Mouse (Mus musculus) ES-Bruce4 (cell line): Measurements from ENCODE around the gene Tcp11l2. TPM values are rescaled to one million over a fixed set of nuclear protein-coding genes. Genes with fewer than 3 reads are reported as not detected.

Source experiments
- H3K27ac ChIP-seq: 2 replicates; pipeline ENCODE4 v1.5.1; 2012; ENCODE audit warnings: low read length, inconsistent platforms; ENCODE audit not compliant: insufficient read depth
- H3K27me3 ChIP-seq: 2 replicates; pipeline ENCODE4 v1.6.1; 2012; ENCODE audit warnings: mild to moderate bottlenecking, low read length, inconsistent platforms; ENCODE audit not compliant: control insufficient read depth, poor library complexity, insufficient read depth, severe bottlenecking
- H3K36me3 ChIP-seq: 2 replicates; pipeline ENCODE4 v1.6.1; 2012; ENCODE audit warnings: inconsistent platforms, mild to moderate bottlenecking, low read length, moderate library complexity; ENCODE audit not compliant: control insufficient read depth, poor library complexity, insufficient read depth, severe bottlenecking
- H3K4me1 ChIP-seq: one replicate; pipeline ENCODE4 v1.8.1; 2011; ENCODE audit warnings: low read length; ENCODE audit not compliant: control insufficient read depth, insufficient read depth
- H3K4me3 ChIP-seq: 2 replicates; pipeline ENCODE4 v1.5.1; 2011; ENCODE audit warnings: low read depth, mild to moderate bottlenecking, low read length
- H3K9ac ChIP-seq: 2 replicates; pipeline ENCODE4 v1.6.1; 2012; ENCODE audit warnings: low read depth, mild to moderate bottlenecking, inconsistent platforms; ENCODE audit not compliant: poor library complexity, severe bottlenecking
- H3K9me3 ChIP-seq: replicated peaks from 2 replicates; pipeline ENCODE4 v1.6.1; 2012; ENCODE audit warnings: mild to moderate bottlenecking, low read length, inconsistent platforms; ENCODE audit not compliant: control insufficient read depth, poor library complexity, insufficient read depth, severe bottlenecking
- CTCF ChIP-seq: IDR thresholded peaks from one replicate; pipeline ENCODE4 v1.8.1; 2011; ENCODE audit warnings: low read depth, low read length
- EP300 ChIP-seq: IDR thresholded peaks from 2 replicates; pipeline ENCODE4 v1.6.1; 2011; ENCODE audit warnings: low read depth, low read length; ENCODE audit not compliant: insufficient read depth
- POLR2A ChIP-seq: IDR thresholded peaks from one replicate; pipeline ENCODE4 v1.8.1; 2011; ENCODE audit warnings: low read length; ENCODE audit not compliant: insufficient read depth
- polyA plus RNA-seq: library from polyadenylated mRNA; stranded (reverse); fragments of >200 nt; gene quantifications from 2 replicates; pipeline ENCODE4 v1.2.4, GENCODE M21; 2011; ENCODE audit warnings: low read depth; ENCODE audit not compliant: missing spikeins, insufficient read depth, insufficient read length

The Tcp11l2 gene
- polyA plus RNA-seq, 1 experiment: 3.6 TPM

GRCm38 (mm10) chr10:84552477-84552876 is 23.9 kb upstream of the Tcp11l2 start:
- peaks cover 5% of the 10 kb centered on the region for H3K4me1 ChIP-seq
- H3K36me3 ChIP-seq: no peaks in the 10 kb centered on the region
- TF ChIP-seq POLR2A (no peak), EP300 (no peak), CTCF (no peak)
- H3K4me3 ChIP-seq: no peak overlapping the region
- peaks cover 6% of the 10 kb centered on the region; the same call in 1 of the 2 replicates for H3K9me3 ChIP-seq
- H3K9ac ChIP-seq: no peak overlapping the region
- H3K27ac ChIP-seq: no peak overlapping the region
- H3K27me3 ChIP-seq: no peaks in the 10 kb centered on the region

- H3K9me3 ChIP-seq: peaks cover 6% of the 10 kb centered on the region
- TF ChIP-seq EP300 (peak; percentile 100), POLR2A (no peak), CTCF (no peak)
- H3K4me3 ChIP-seq: peak overlapping the region; percentile 34; the same call in 1 of the 2 replicates
- H3K27ac ChIP-seq: peak overlapping the region; percentile 100
- no peaks in the 10 kb centered on the region for H3K27me3 ChIP-seq
- no peak overlapping the region for H3K9ac ChIP-seq
- no peaks in the 10 kb centered on the region for H3K36me3 ChIP-seq
- no peaks in the 10 kb centered on the region for H3K4me1 ChIP-seq
These were observed 22.0 kb upstream of the Tcp11l2 start for GRCm38 (mm10) chr10:84554291-84555009.

GRCm38 (mm10) chr10:84556120-84556519 is 20.3 kb upstream of the Tcp11l2 start:
- no peak for TF ChIP-seq POLR2A
- no peak for TF ChIP-seq CTCF
- Histone ChIP-seq H3K9me3 (peaks cover 4% of the 10 kb centered on the region), H3K27me3 (no peaks in the 10 kb centered on the region), H3K4me3 (no peak overlapping the region), H3K27ac (no peak overlapping the region), H3K36me3 (no peaks in the 10 kb centered on the region), H3K4me1 (no peaks in the 10 kb centered on the region), H3K9ac (no peak overlapping the region)

- no peaks in the 10 kb centered on the region for H3K4me1 ChIP-seq
- no peak overlapping the region for H3K4me3 ChIP-seq
- no peak overlapping the region for H3K9ac ChIP-seq
- H3K9me3 ChIP-seq: peaks cover 2% of the 10 kb centered on the region
- TF ChIP-seq CTCF (peak; percentile 51), POLR2A (no peak), EP300 (no peak)
- no peaks in the 10 kb centered on the region for H3K36me3 ChIP-seq
- H3K27ac ChIP-seq: no peak overlapping the region
- no peaks in the 10 kb centered on the region for H3K27me3 ChIP-seq
These were observed 17.9 kb upstream of the Tcp11l2 start for GRCm38 (mm10) chr10:84558511-84558910.

GRCm38 (mm10) chr10:84559986-84560385 is 16.4 kb upstream of the Tcp11l2 start:
- Histone ChIP-seq H3K27me3 (no peaks in the 10 kb centered on the region), H3K4me3 (no peak overlapping the region), H3K36me3 (no peaks in the 10 kb centered on the region), H3K4me1 (no peaks in the 10 kb centered on the region), H3K9me3 (peaks cover 2% of the 10 kb centered on the region), H3K27ac (no peak overlapping the region), H3K9ac (no peak overlapping the region)
- no peak for TF ChIP-seq EP300
- TF ChIP-seq CTCF: no peak
- no peak for TF ChIP-seq POLR2A

- H3K4me3 ChIP-seq: no peak overlapping the region
- H3K27me3 ChIP-seq: no peaks in the 10 kb centered on the region
- no peaks in the 10 kb centered on the region; the same call in none of the 2 replicates for H3K9me3 ChIP-seq
- no peaks in the 10 kb centered on the region for H3K4me1 ChIP-seq
- no peak for TF ChIP-seq POLR2A
- no peaks in the 10 kb centered on the region for H3K36me3 ChIP-seq
- no peak overlapping the region for H3K9ac ChIP-seq
- no peak overlapping the region for H3K27ac ChIP-seq
These were observed 14.3 kb upstream of the Tcp11l2 start for GRCm38 (mm10) chr10:84562121-84562520.
